Mouse (Mus musculus) G1E (cell line): Measurements from ENCODE around the gene Flt3l.
"Not testable (repeated sequence)": the region's sequence is repeated elsewhere in the genome, so short reads cannot be mapped to it uniquely, and the experiment has no call there.

Source experiments
- CTCF ChIP-seq: IDR thresholded peaks from 2 replicates; pipeline ENCODE4 v1.5.1; 2012; ENCODE audit warnings: low read depth, low read length, inconsistent platforms, mixed read lengths
- GATA1 ChIP-seq: IDR thresholded peaks from 2 replicates; pipeline ENCODE4 v1.6.1; 2012; ENCODE audit warnings: borderline replicate concordance, low read length, inconsistent platforms, mixed read lengths
- GATA2 ChIP-seq: IDR thresholded peaks from 2 replicates; pipeline ENCODE4 v1.6.1; 2012; ENCODE audit warnings: low read depth, low read length, inconsistent platforms, borderline replicate concordance
- POLR2AphosphoS5 ChIP-seq: IDR thresholded peaks from 2 replicates; pipeline ENCODE4 v1.6.1; 2012; ENCODE audit warnings: low read depth, low read length, inconsistent platforms; ENCODE audit not compliant: insufficient replicate concordance
- TAL1 ChIP-seq: conservative IDR thresholded peaks from 2 replicates; pipeline ENCODE4 v1.6.1; 2012; ENCODE audit warnings: low read depth, low read length, inconsistent platforms, mixed read lengths

DNA sequence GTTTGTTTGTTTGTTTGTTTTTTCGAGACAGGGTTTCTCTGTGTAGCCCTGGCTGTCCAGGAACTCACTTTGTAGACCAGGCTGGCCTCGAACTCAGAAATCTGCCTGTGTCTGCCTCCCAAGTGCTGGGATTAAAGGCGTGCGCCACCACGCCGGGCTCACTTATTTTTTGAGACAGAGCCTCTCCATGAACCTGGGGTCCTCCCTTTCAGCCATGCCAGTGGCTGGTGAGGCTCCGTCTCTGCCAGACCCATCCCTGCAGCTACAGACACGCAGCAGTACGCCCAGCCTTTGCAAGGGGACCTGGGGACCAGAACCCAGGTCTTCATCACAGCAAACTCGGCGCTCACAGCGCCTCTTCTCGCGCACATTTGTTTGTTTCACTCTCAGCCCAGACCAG lies 40.3 kb downstream of the Flt3l start:
- not testable (repeated sequence) for TF ChIP-seq CTCF, POLR2AphosphoS5, GATA1, TAL1, GATA2
